In the genomic region with DNA sequence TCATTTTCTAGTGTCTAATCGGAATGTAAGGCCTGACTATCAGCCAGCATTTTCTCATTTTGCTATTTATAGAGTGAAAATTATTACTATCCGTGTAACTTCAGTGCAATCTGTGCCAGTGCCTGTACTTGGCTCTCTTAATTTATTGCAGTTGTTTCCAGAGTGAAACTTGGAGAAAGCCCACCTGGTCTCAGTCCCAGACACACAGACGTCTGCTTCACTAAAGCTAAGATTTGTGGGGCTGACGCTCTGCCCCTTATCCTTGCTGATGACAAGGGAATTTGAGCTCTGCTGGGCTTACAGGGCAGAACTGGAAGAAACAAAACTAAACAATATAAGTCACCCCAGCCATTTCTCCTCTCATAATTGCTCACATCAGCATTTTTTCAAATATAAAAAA, we compare ENCODE assay signal across 10 mouse cellular contexts. TPM values are rescaled to one million over a fixed set of nuclear protein-coding genes. Genes with fewer than 3 reads are reported as not detected.
DNase-seq lines count a peak whose midpoint lies in the region; ATAC-seq and TF ChIP-seq lines count a peak whose summit lies in the region.
"Had no signal": no experiment of that assay in that cellular context is flagged by ENCODE, and none has a peak within 500 bp of the region (broad histone marks: within the 10 kb centered on the region; RNA-seq: fewer than 3 reads in every experiment).

No protein-coding gene starts in this region.

- TF ChIP-seq CTCF in intestine, postnatal 0 days (IDR thresholded peaks at IDR 0.05; ENCODE audit: low read depth), result no peak

- 24% methylated on average over 4 of the region's 4 CpGs for WGBS in intestine, embryonic 14.5 days
- WGBS in intestine, postnatal 0 days, result 50% methylated on average over 4 of the region's 4 CpGs
- 34% methylated on average over 4 of the region's 4 CpGs for WGBS in lung, embryonic 15.5 days
- WGBS in liver, embryonic 11.5 days, result 67% methylated on average over 4 of the region's 4 CpGs

- no peak overlapping the region for H3K4me2 ChIP-seq in intestine, embryonic 14.5 days (ENCODE audit: low read length)
- no peak overlapping the region for H3K4me2 ChIP-seq in intestine, postnatal 0 days (replicated peaks; ENCODE audit: low read depth)
- no peak overlapping the region for H3K4me2 ChIP-seq in lung, embryonic 15.5 days
- no peak overlapping the region for H3K4me2 ChIP-seq in liver, embryonic 11.5 days
- H3K4me2 ChIP-seq: hindbrain, embryonic 14.5 days had no signal

- no peaks in the 10 kb centered on the region for H3K27me3 ChIP-seq in intestine, embryonic 14.5 days (replicated peaks; ENCODE audit: control insufficient read depth, insufficient read depth, low read length)
- no peaks in the 10 kb centered on the region for H3K27me3 ChIP-seq in intestine, postnatal 0 days (replicated peaks; ENCODE audit: control insufficient read depth, insufficient read depth, low read length)
- no peaks in the 10 kb centered on the region for H3K27me3 ChIP-seq in lung, embryonic 15.5 days
- no peaks in the 10 kb centered on the region for H3K27me3 ChIP-seq in liver, embryonic 11.5 days (replicated peaks; ENCODE audit: control insufficient read depth, insufficient read depth, low read length)

- H3K36me3 ChIP-seq in intestine, embryonic 14.5 days (ENCODE audit: control insufficient read depth, insufficient read depth, low read length), result no peaks in the 10 kb centered on the region
- H3K36me3 ChIP-seq in intestine, postnatal 0 days (ENCODE audit: control insufficient read depth, insufficient read depth), result no peaks in the 10 kb centered on the region
- H3K36me3 ChIP-seq in lung, embryonic 15.5 days, result no peaks in the 10 kb centered on the region
- no peaks in the 10 kb centered on the region for H3K36me3 ChIP-seq in liver, embryonic 11.5 days (ENCODE audit: control insufficient read depth, insufficient read depth, low read length)

- ATAC-seq in intestine, embryonic 14.5 days (replicated peaks; ENCODE audit: low FRiP score, low TSS enrichment, low read depth), result no peak
- no peak for ATAC-seq in intestine, postnatal 0 days
- ATAC-seq in lung, embryonic 15.5 days (ENCODE audit: borderline replicate concordance, extremely low read depth, low FRiP score, low TSS enrichment), result peak; percentile 82
- no peak for ATAC-seq in liver, embryonic 11.5 days (replicated peaks; ENCODE audit: low FRiP score)

- H3K9me3 ChIP-seq in intestine, embryonic 14.5 days (ENCODE audit: control insufficient read depth, low read length), result no peaks in the 10 kb centered on the region
- no peaks in the 10 kb centered on the region for H3K9me3 ChIP-seq in intestine, postnatal 0 days (ENCODE audit: control insufficient read depth)
- no peaks in the 10 kb centered on the region for H3K9me3 ChIP-seq in lung, embryonic 15.5 days
- no peaks in the 10 kb centered on the region for H3K9me3 ChIP-seq in liver, embryonic 11.5 days (ENCODE audit: control insufficient read depth, low read length)

- H3K9ac ChIP-seq in intestine, embryonic 14.5 days (ENCODE audit: low read length), result no peak overlapping the region
- H3K9ac ChIP-seq in intestine, postnatal 0 days (ENCODE audit: low read depth, low read length), result no peak overlapping the region
- no peak overlapping the region for H3K9ac ChIP-seq in lung, embryonic 15.5 days
- H3K9ac ChIP-seq in liver, embryonic 11.5 days (ENCODE audit: low read depth, low read length), result no peak overlapping the region
- H3K9ac ChIP-seq: hindbrain, embryonic 14.5 days had no signal

- H3K27ac ChIP-seq in intestine, embryonic 14.5 days (ENCODE audit: low read depth), result peak overlapping the region; percentile 9; the same call in 1 of the 2 replicates
- no peak overlapping the region for H3K27ac ChIP-seq in intestine, postnatal 0 days (ENCODE audit: low read depth, low read length)
- H3K27ac ChIP-seq in lung, embryonic 15.5 days, result peak overlapping the region; percentile 50
- no peak overlapping the region for H3K27ac ChIP-seq in liver, embryonic 11.5 days (ENCODE audit: low read depth, low read length)
- H3K27ac ChIP-seq: hindbrain, embryonic 14.5 days; left cerebral cortex, adult 2 months had no signal

- H3K4me3 ChIP-seq in intestine, embryonic 14.5 days (ENCODE audit: low read depth, low read length), result no peak overlapping the region
- H3K4me3 ChIP-seq in intestine, postnatal 0 days (ENCODE audit: low read depth, low read length), result no peak overlapping the region
- H3K4me3 ChIP-seq in lung, embryonic 15.5 days, result no peak overlapping the region
- no peak overlapping the region for H3K4me3 ChIP-seq in liver, embryonic 11.5 days (ENCODE audit: low read depth, low read length)
- H3K4me3 ChIP-seq: left cerebral cortex, adult 2 months had no signal

- peak; percentile 60 for DNase-seq in intestine, embryonic 14.5 days (ENCODE audit: low spot score)
- peak; percentile 79 for DNase-seq in adipocyte (ENCODE audit: low spot score)
- DNase-seq in heart, adult 9 months (ENCODE audit: low spot score in 2 of 2), result peak; percentile 36 to 65
- no peak for DNase-seq in left cerebral cortex, adult 11 months (ENCODE audit: low spot score)
- DNase-seq in layer of hippocampus, adult 18-20 months (ENCODE audit: low spot score in 2 of 2), result no peak
- no peak for DNase-seq in liver, embryonic 11.5 days (ENCODE audit: low spot score)

- H3K4me1 ChIP-seq in intestine, embryonic 14.5 days (replicated peaks; ENCODE audit: control insufficient read depth, insufficient read depth, low read length), result no peaks in the 10 kb centered on the region
- H3K4me1 ChIP-seq in intestine, postnatal 0 days (replicated peaks; ENCODE audit: control insufficient read depth, insufficient read depth, low read length), result no peaks in the 10 kb centered on the region
- peaks cover 6% of the 10 kb centered on the region for H3K4me1 ChIP-seq in lung, embryonic 15.5 days
- H3K4me1 ChIP-seq in liver, embryonic 11.5 days (replicated peaks; ENCODE audit: control insufficient read depth, insufficient read depth, low read length), result no peaks in the 10 kb centered on the region

RNA-seq across cellular contexts. Expression of gene Rnd3, which starts 47.7 kb away (rescaled TPM):
- polyA plus RNA-seq in intestine, embryonic 14.5 days (2014; fragmentation: Nextera tagmentation; extraction: Ambion mirVana), result 85.0 and 104 TPM in 2 replicates
- polyA plus RNA-seq in intestine, postnatal 0 days (2015; fragmentation: Nextera tagmentation; extraction: Ambion mirVana), result 16.5 and 18.1 TPM in 2 replicates
- 63.7 and 64.0 TPM in 2 replicates for polyA plus RNA-seq in lung, embryonic 15.5 days (2015; fragmentation: Nextera tagmentation; extraction: Ambion mirVana)
- total RNA-seq in layer of hippocampus, adult 18-20 months (2021), result 10 to 100 TPM; 11.7 to 12.0 TPM
- 33.1 and 35.1 TPM in 2 replicates for polyA plus RNA-seq in liver, embryonic 11.5 days (2014; fragmentation: Nextera tagmentation; extraction: Ambion mirVana)

Comparison
In these comparisons a context has a peak if more than half of its experiments do, and no peak if none do; other contexts are left out.
1. H3K27ac ChIP-seq: peak in intestine, embryonic 14.5 days (single experiment) and lung, embryonic 15.5 days (single experiment); none in intestine, postnatal 0 days (single experiment) and liver, embryonic 11.5 days (single experiment).
2. DNase-seq: peak in intestine, embryonic 14.5 days (single experiment), adipocyte (single experiment) and heart, adult 9 months (2 of 2); none in left cerebral cortex, adult 11 months (single experiment), layer of hippocampus, adult 18-20 months (0 of 2) and liver, embryonic 11.5 days (single experiment).